Mouse (Mus musculus) intestine, postnatal 0 days (tissue): ENCODE results near the gene Cox7a1. TPM values are rescaled to one million over a fixed set of nuclear protein-coding genes. Genes with fewer than 3 reads are reported as not detected.

Experiments
- ATAC-seq: fragments of 200-750 bp; cut with Nextera tagmentation; 2 replicates; pipeline ENCODE4 v1.8.0; 2017; ENCODE audit warnings: mild to moderate bottlenecking, moderate TSS enrichment, moderate library complexity
- H3K27ac ChIP-seq: fragments of 300-500 bp; sonication (generic); 2 replicates; pipeline ENCODE4 v1.5.1; 2014; ENCODE audit warnings: mild to moderate bottlenecking, low read depth, low read length, moderate library complexity
- H3K27me3 ChIP-seq: fragments of 300-500 bp; sonication (generic); replicated peaks from 2 replicates; pipeline ENCODE4 v1.6.1; 2014; ENCODE audit warnings: low read length, mixed read lengths; ENCODE audit not compliant: control insufficient read depth, insufficient read depth
- H3K36me3 ChIP-seq: fragments of 300-500 bp; sonication (generic); 2 replicates; pipeline ENCODE4 v1.6.1; 2014; ENCODE audit warnings: mild to moderate bottlenecking, moderate library complexity; ENCODE audit not compliant: control insufficient read depth, insufficient read depth
- H3K4me1 ChIP-seq: fragments of 300-500 bp; sonication (generic); replicated peaks from 2 replicates; pipeline ENCODE4 v1.6.1; 2014; ENCODE audit warnings: antibody characterized with exemption, low read length, mixed read lengths; ENCODE audit not compliant: control insufficient read depth, insufficient read depth
- H3K4me2 ChIP-seq: fragments of 300-500 bp; sonication (generic); replicated peaks from 2 replicates; pipeline ENCODE4 v1.6.1; 2014; ENCODE audit warnings: low read depth, mild to moderate bottlenecking, moderate library complexity
- H3K4me3 ChIP-seq: fragments of 300-500 bp; sonication (generic); 2 replicates; pipeline ENCODE4 v1.5.1; 2014; ENCODE audit warnings: low read depth, low read length
- H3K9ac ChIP-seq: fragments of 300-500 bp; sonication (generic); 2 replicates; pipeline ENCODE4 v1.6.1; 2014; ENCODE audit warnings: mild to moderate bottlenecking, low read depth, low read length
- H3K9me3 ChIP-seq: fragments of 300-500 bp; sonication (generic); 2 replicates; pipeline ENCODE4 v1.6.1; 2016; ENCODE audit warnings: mixed run types; ENCODE audit not compliant: control insufficient read depth
- CTCF ChIP-seq: sonication (generic); IDR thresholded peaks from 2 replicates; pipeline ENCODE4 v1.5.1; 2016; ENCODE audit warnings: low read depth, mild to moderate bottlenecking, control low read depth, antibody characterized with exemption, moderate library complexity
- WGBS: fragments of 180-500 bp; shearing (Covaris S2); extraction: QIAGEN DNeasy Blood & Tissue Kit; methylation state at CpG from one replicate; pipeline ENCODE4 v1.1.7; 2014; 5-methylcytosine and 5-hydroxymethylcytosine counted together
- polyA plus RNA-seq: library from polyadenylated mRNA; unstranded; fragments of >200 nt; fragmentation: Nextera tagmentation; extraction: Ambion mirVana; gene quantifications from 2 replicates; pipeline ENCODE4 v1.2.1, GENCODE M21; 2015

Gene Cox7a1
- polyA plus RNA-seq, 1 experiment from 2014 or later = 60.2 TPM

- Histone ChIP-seq H3K9me3 (no peaks in the 10 kb centered on the region), H3K27ac (no peak overlapping the region), H3K36me3 (peaks cover 13% of the 10 kb centered on the region; the same call in 1 of the 2 replicates), H3K27me3 (no peaks in the 10 kb centered on the region), H3K4me3 (no peak overlapping the region), H3K4me2 (no peak overlapping the region), H3K4me1 (no peaks in the 10 kb centered on the region; the same call in 1 of the 2 replicates), H3K9ac (0 out of 2 replicates have a peak overlapping the region, but pooled peaks have one; percentile 61)
- no peak for ATAC-seq
- WGBS = 85% methylated on average over 20 of the region's 20 CpGs
- no peak for TF ChIP-seq CTCF
Measured at GRCm38 (mm10) chr7:30233387-30233786, 49.4 kb downstream of the Cox7a1 start.

GRCm38 (mm10) chr7:30234276-30234858, 50.4 kb downstream of the Cox7a1 start:
- no peak for TF ChIP-seq CTCF
- Histone ChIP-seq H3K4me2 (no peak overlapping the region), H3K9ac (no peak overlapping the region), H3K4me1 (no peaks in the 10 kb centered on the region; the same call in 1 of the 2 replicates), H3K36me3 (peaks cover 13% of the 10 kb centered on the region; the same call in 1 of the 2 replicates), H3K27ac (no peak overlapping the region), H3K4me3 (no peak overlapping the region), H3K27me3 (no peaks in the 10 kb centered on the region), H3K9me3 (no peaks in the 10 kb centered on the region)
- WGBS = 92% methylated on average over 15 of the region's 15 CpGs
- no peak for ATAC-seq

- no peak overlapping the region for H3K4me3 ChIP-seq
- H3K27me3 ChIP-seq = no peaks in the 10 kb centered on the region
- no peak for ATAC-seq
- TF ChIP-seq CTCF = no peak
- WGBS = 87% methylated on average over 8 of the region's 8 CpGs
- no peaks in the 10 kb centered on the region for H3K9me3 ChIP-seq
- H3K4me2 ChIP-seq = no peak overlapping the region
- peaks cover 13% of the 10 kb centered on the region; the same call in 1 of the 2 replicates for H3K36me3 ChIP-seq
- H3K4me1 ChIP-seq = no peaks in the 10 kb centered on the region; the same call in 1 of the 2 replicates
- no peak overlapping the region for H3K9ac ChIP-seq
- H3K27ac ChIP-seq = no peak overlapping the region
Measured at GRCm38 (mm10) chr7:30235091-30235490, 51.1 kb downstream of the Cox7a1 start.

- Histone ChIP-seq H3K9me3 (no peaks in the 10 kb centered on the region), H3K36me3 (peaks cover 14% of the 10 kb centered on the region; the same call in 1 of the 2 replicates), H3K9ac (no peak within 1 kb of the TSS), H3K27me3 (no peaks in the 10 kb centered on the region), H3K27ac (no peak within 1 kb of the TSS), H3K4me2 (no peak within 1 kb of the TSS), H3K4me1 (no peaks in the 10 kb centered on the region; the same call in 1 of the 2 replicates), H3K4me3 (no peak within 1 kb of the TSS)
- WGBS = 81% methylated on average over 4 of the region's 4 CpGs
- TF ChIP-seq CTCF = no peak
- ATAC-seq = no peak
Measured at GRCm38 (mm10) chr7:30235625-30236024, 51.7 kb downstream of the Cox7a1 start, which contains the start of gene Ovol3. Gene Ovol3, minus strand, starts transcription at chr7:30235725.

Other genes with a start within 250 kb of the Cox7a1 start
- gene Zfp74, start 230.1 kb upstream of the Cox7a1 start, polyA plus RNA-seq = 2.6 and 2.8 TPM in 2 replicates
- gene Zfp568, start 200.2 kb upstream of the Cox7a1 start, polyA plus RNA-seq = 5.5 and 5.8 TPM in 2 replicates
- gene Zfp14, start 132.8 kb upstream of the Cox7a1 start, polyA plus RNA-seq = 0.93 and 1.0 TPM in 2 replicates
- gene Zfp82, start 111.2 kb upstream of the Cox7a1 start, polyA plus RNA-seq = 1.2 and 1.7 TPM in 2 replicates
- gene Gm26920, start 93.7 kb upstream of the Cox7a1 start, polyA plus RNA-seq = not detected in 2 replicates
- gene Zfp566, start 93.6 kb upstream of the Cox7a1 start, polyA plus RNA-seq = 2.6 and 3.1 TPM in 2 replicates
- gene Zfp260, start 89.4 kb upstream of the Cox7a1 start, polyA plus RNA-seq = 32.5 and 34.3 TPM in 2 replicates
- 1.7 and 2.4 TPM in 2 replicates for gene Zfp382, start 62.2 kb upstream of the Cox7a1 start, polyA plus RNA-seq
- 3.1 and 3.8 TPM in 2 replicates for gene Zfp146, start 14.4 kb upstream of the Cox7a1 start, polyA plus RNA-seq
- gene Capns1, start 14.7 kb downstream of the Cox7a1 start, polyA plus RNA-seq = 85.5 and 87.1 TPM in 2 replicates
- 84.6 and 91.2 TPM in 2 replicates for gene Polr2i, start 47.8 kb downstream of the Cox7a1 start, polyA plus RNA-seq
- gene Tbcb, start 48.1 kb downstream of the Cox7a1 start, polyA plus RNA-seq = 159 and 160 TPM in 2 replicates
- not detected in 2 replicates for gene Ovol3, start 51.6 kb downstream of the Cox7a1 start, polyA plus RNA-seq
- gene Thap8, start 96.0 kb downstream of the Cox7a1 start, polyA plus RNA-seq = 0.14 and 0.22 TPM in 2 replicates
- 3.5 TPM in 2 replicates for gene Wdr62, start 96.3 kb downstream of the Cox7a1 start, polyA plus RNA-seq
- 8.6 and 9.7 TPM in 2 replicates for gene Clip3, start 107.6 kb downstream of the Cox7a1 start, polyA plus RNA-seq
- gene Alkbh6, start 124.6 kb downstream of the Cox7a1 start, polyA plus RNA-seq = 58.2 and 63.5 TPM in 2 replicates
- gene Syne4, start 130.7 kb downstream of the Cox7a1 start, polyA plus RNA-seq = 12.5 and 16.3 TPM in 2 replicates
- not detected in 2 replicates for gene E130208F15Rik, start 137.6 kb downstream of the Cox7a1 start, polyA plus RNA-seq
- 18.3 and 18.8 TPM in 2 replicates for gene Sdhaf1, start 139.8 kb downstream of the Cox7a1 start, polyA plus RNA-seq
- gene Lrfn3, start 178.6 kb downstream of the Cox7a1 start, polyA plus RNA-seq = 1.1 and 1.8 TPM in 2 replicates
- gene Tyrobp, start 229.6 kb downstream of the Cox7a1 start, polyA plus RNA-seq = 60.0 and 63.6 TPM in 2 replicates
- 4.0 and 5.9 TPM in 2 replicates for gene Hcst, start 235.7 kb downstream of the Cox7a1 start, polyA plus RNA-seq
- gene Nfkbid, start 237.6 kb downstream of the Cox7a1 start, polyA plus RNA-seq = 1.2 and 1.3 TPM in 2 replicates